ENCODE assay signal across 9 mouse cellular contexts in the genomic region with DNA sequence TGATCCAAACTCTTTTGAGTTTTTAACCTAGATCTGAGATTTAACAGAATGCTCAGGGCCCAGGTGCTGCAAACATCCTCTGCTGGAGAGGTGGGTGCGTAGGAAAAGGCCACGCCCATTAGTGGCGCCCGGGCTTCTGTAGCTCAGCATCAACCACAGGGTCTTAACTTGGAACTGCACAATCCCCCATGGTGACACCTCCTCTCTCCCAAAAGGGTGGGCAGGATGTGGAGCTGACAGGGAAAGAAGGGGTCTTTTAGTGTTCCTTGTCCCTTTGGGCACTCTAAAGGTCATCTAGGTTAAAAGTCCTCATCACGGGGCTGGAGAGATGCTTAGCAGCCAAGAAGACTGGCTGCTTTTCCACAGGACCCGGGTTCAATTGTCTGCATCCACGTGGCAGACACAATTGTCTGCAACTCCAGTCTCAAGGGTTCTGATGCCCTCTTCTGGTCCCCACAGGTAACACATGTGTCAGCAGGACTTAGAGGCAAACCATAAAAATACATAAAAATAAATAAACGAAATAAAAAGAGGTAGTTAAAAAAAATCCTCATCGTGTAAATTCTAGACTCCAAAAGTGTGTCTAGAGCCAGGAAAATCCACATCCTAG.
DNase-seq lines count a peak whose midpoint lies in the region; TF ChIP-seq lines count a peak whose summit lies in the region.
"Had no signal": no experiment of that assay in that cellular context is flagged by ENCODE, and none has a peak within 500 bp of the region (broad histone marks: within the 10 kb centered on the region; RNA-seq: fewer than 3 reads in every experiment).

No protein-coding gene starts in this region.

- H3K27ac ChIP-seq in spleen, adult 2 months (ENCODE audit: insufficient read depth, low read length): no peak overlapping the region
- H3K27ac ChIP-seq: macrophage had no signal

- no peak overlapping the region for H3K4me3 ChIP-seq in spleen, adult 2 months (ENCODE audit: extremely low read depth, insufficient read depth, insufficient read length)

- intact Hi-C loops in heart, postnatal 25 days (cut with DNase I): loop anchor here (2.0 to 5.0 kb wide), 2 partner anchors 128 to 427 kb away; no protein-coding TSS in a partner anchor

- no peaks in the 10 kb centered on the region for H3K27me3 ChIP-seq in spleen, adult 2 months (ENCODE audit: control insufficient read depth, insufficient read depth, low read length)

- DNase-seq in heart, adult 11 months: peak; percentile 90
- no peak for DNase-seq in heart, postnatal 25 days (ENCODE audit: low spot score)
- DNase-seq in spleen, adult 2 months (ENCODE audit: low read depth in 1 of 2, low spot score in 2 of 2): no peak
- DNase-seq in spleen, postnatal 4 days (ENCODE audit: low spot score in 2 of 2): no peak
- DNase-seq in brain, embryonic 14.5 days (ENCODE audit: low read depth): peak; percentile 55
- peak; percentile 38 for DNase-seq in lung, postnatal 25 days (ENCODE audit: low spot score)
- DNase-seq in spleen, postnatal 36 days (ENCODE audit: low spot score in 2 of 2): no peak
- no peak for DNase-seq in ovary, postnatal 10 days (ENCODE audit: low spot score)

- H3K36me3 ChIP-seq in spleen, adult 2 months (ENCODE audit: control insufficient read depth, insufficient read depth, low read length): no peaks in the 10 kb centered on the region

- H3K4me1 ChIP-seq in spleen, adult 2 months (ENCODE audit: control insufficient read depth, insufficient read depth, insufficient read length): no peaks in the 10 kb centered on the region

- TF ChIP-seq CTCF in spleen, adult 2 months (IDR thresholded peaks at IDR 0.05; ENCODE audit: extremely low read depth, insufficient read depth, insufficient read length, insufficient replicate concordance): peak; percentile 13; the same call in 1 of the 2 replicates
- TF ChIP-seq CTCF in brain, embryonic 14.5 days (IDR thresholded peaks at IDR 0.05; ENCODE audit: borderline replicate concordance, extremely low read depth, insufficient read depth, insufficient read length): peak; percentile 61; the same call in 1 of the 2 replicates

- WGBS in spleen, adult 2 months: 61% methylated on average over 9 of the region's 9 CpGs

- no peak for TF ChIP-seq POLR2A in spleen, adult 2 months (IDR thresholded peaks at IDR 0.05; ENCODE audit: low read depth, low read length)
- TF ChIP-seq POLR2A in brain, embryonic 14.5 days (IDR thresholded peaks at IDR 0.05; ENCODE audit: borderline replicate concordance, extremely low read depth, insufficient read depth, insufficient read length, poor library complexity, severe bottlenecking): no peak

Comparison
In these comparisons a context has a peak if more than half of its experiments do, and no peak if none do; other contexts are left out.
1. DNase-seq: peak in heart, adult 11 months (single experiment), brain, embryonic 14.5 days (single experiment) and lung, postnatal 25 days (single experiment); none in heart, postnatal 25 days (single experiment), spleen, adult 2 months (0 of 2), spleen, postnatal 4 days (0 of 2), spleen, postnatal 36 days (0 of 2) and ovary, postnatal 10 days (single experiment).